Mouse (Mus musculus) midbrain, embryonic 16.5 days (tissue): Measurements from ENCODE around the gene Thada. TPM values are rescaled to one million over a fixed set of nuclear protein-coding genes. Genes with fewer than 3 reads are reported as not detected.

Experiments
- ATAC-seq: fragments of 200-750 bp; cut with Nextera tagmentation; 2 replicates; pipeline ENCODE4 v1.8.0; 2017; ENCODE audit warnings: moderate TSS enrichment
- H3K27ac ChIP-seq: fragments of 300-500 bp; sonication (generic); 2 replicates; pipeline ENCODE4 v1.5.1; 2014; ENCODE audit warnings: mild to moderate bottlenecking, low read length, mixed read lengths
- H3K27me3 ChIP-seq: fragments of 300-500 bp; sonication (generic); 2 replicates; pipeline ENCODE4 v1.6.1; 2014; ENCODE audit warnings: low read depth, low read length, mixed read lengths; ENCODE audit not compliant: control insufficient read depth, insufficient read depth
- H3K36me3 ChIP-seq: fragments of 300-500 bp; sonication (generic); 2 replicates; pipeline ENCODE4 v1.6.1; 2014; ENCODE audit warnings: mild to moderate bottlenecking, low read length, moderate library complexity, mixed read lengths; ENCODE audit not compliant: control insufficient read depth, insufficient read depth
- H3K4me1 ChIP-seq: fragments of 300-500 bp; sonication (generic); 2 replicates; pipeline ENCODE4 v1.6.1; 2014; ENCODE audit warnings: mild to moderate bottlenecking, low read length, mixed read lengths; ENCODE audit not compliant: control insufficient read depth, insufficient read depth
- H3K4me2 ChIP-seq: fragments of 300-500 bp; sonication (generic); 2 replicates; pipeline ENCODE4 v1.6.1; 2014; ENCODE audit warnings: mild to moderate bottlenecking, low read length, mixed read lengths
- H3K4me3 ChIP-seq: fragments of 300-500 bp; sonication (generic); 2 replicates; pipeline ENCODE4 v1.5.1; 2014; ENCODE audit warnings: low read depth, mild to moderate bottlenecking, low read length, moderate library complexity, mixed read lengths
- H3K9ac ChIP-seq: fragments of 300-500 bp; sonication (generic); 2 replicates; pipeline ENCODE4 v1.6.1; 2014; ENCODE audit warnings: low read depth, low read length, mixed read lengths
- H3K9me3 ChIP-seq: fragments of 300-500 bp; sonication (generic); replicated peaks from 2 replicates; pipeline ENCODE4 v1.6.1; 2014; ENCODE audit warnings: mild to moderate bottlenecking, low read length, mixed read lengths; ENCODE audit not compliant: control insufficient read depth, poor library complexity, severe bottlenecking
- WGBS: fragments of 180-500 bp; shearing (Covaris S2); extraction: QIAGEN DNeasy Blood & Tissue Kit; methylation state at CpG from one replicate; pipeline ENCODE4 v1.1.7; 2014; 5-methylcytosine and 5-hydroxymethylcytosine counted together
- polyA plus RNA-seq: library from polyadenylated mRNA; unstranded; fragments of >200 nt; fragmentation: Nextera tagmentation; extraction: Ambion mirVana; gene quantifications from 2 replicates; pipeline ENCODE4 v1.2.1, GENCODE M21; 2015

The Thada gene
- polyA plus RNA-seq, 1 experiment from 2014 or later, result 6.5 TPM

GRCm38 (mm10) chr17:84147183-84148108 lies 318.6 kb downstream of the Thada start:
- Histone ChIP-seq H3K4me2 (no peak overlapping the region), H3K36me3 (no peaks in the 10 kb centered on the region), H3K4me3 (no peak overlapping the region), H3K4me1 (no peaks in the 10 kb centered on the region; the same call in 1 of the 2 replicates), H3K9ac (no peak overlapping the region), H3K27ac (no peak overlapping the region), H3K27me3 (no peaks in the 10 kb centered on the region), H3K9me3 (no peaks in the 10 kb centered on the region)
- ATAC-seq, result no peak
- WGBS, result 49% methylated on average over 11 of the region's 11 CpGs

DNA sequence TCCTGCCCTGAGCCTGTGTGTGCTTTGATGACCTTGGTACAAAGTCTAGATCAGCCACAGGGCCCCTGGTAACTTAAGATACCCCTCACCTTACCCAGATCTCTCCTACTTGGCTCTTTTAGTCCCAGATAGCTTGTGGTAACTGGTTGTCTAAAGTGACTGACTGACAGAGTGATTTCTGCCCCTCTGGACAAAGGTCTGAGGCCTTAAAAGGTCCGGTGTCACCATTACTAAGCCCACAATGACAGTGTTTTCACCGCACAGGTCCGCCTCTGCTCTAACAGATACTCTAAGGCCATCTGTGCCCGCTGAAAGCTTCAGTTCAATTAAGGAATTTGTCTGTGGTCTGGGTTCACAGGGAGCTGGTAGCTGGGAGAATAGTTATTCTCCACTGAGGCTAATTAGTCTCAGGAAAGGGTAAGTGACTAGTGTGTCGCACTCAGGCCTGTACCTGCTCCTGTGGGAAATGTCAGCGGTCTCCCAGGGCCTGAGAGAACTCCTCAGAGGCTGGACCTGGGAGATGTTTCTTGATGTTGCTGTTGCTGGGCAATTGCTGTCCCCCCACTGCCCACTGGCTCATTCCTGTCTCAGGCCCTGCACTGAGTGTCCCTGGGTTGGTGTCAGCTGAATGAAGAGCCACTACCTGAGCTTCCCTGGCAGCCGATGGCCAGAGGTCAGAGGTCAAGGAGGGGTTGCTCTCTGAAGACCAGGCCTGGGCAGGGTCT lies 319.4 kb downstream of the Thada start:
- Histone ChIP-seq H3K9me3 (no peaks in the 10 kb centered on the region), H3K27me3 (no peaks in the 10 kb centered on the region), H3K4me3 (no peak overlapping the region), H3K4me1 (no peaks in the 10 kb centered on the region; the same call in 1 of the 2 replicates), H3K36me3 (no peaks in the 10 kb centered on the region), H3K27ac (no peak overlapping the region), H3K9ac (no peak overlapping the region), H3K4me2 (no peak overlapping the region)
- WGBS, result 50% methylated on average over 7 of the region's 7 CpGs
- no peak for ATAC-seq

DNA sequence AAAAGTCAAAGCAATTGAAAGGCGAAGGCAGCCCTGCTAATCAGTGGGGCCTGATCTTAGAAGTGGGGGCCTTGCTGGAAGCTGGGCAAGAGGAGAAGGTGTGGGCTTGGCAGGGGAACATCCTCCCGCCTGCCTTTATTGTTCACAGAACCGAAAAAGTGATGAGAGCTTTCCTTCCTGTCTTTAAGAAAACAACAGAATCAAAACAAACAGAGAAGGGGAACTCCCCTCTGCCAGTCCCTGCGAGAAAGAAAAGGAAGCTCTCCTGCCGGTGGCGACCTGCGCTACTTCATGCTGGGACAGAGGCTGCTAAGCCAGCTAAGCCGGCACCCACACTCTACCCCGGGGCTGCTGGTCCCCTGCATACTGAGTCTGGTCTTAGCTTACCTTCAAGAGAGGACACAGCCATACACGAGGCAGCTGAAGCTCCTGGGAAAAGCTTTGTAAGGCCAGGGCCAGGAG lies 320.1 kb downstream of the Thada start:
- ATAC-seq, result no peak
- Histone ChIP-seq H3K4me1 (no peaks in the 10 kb centered on the region; the same call in 1 of the 2 replicates), H3K4me3 (no peak overlapping the region), H3K9me3 (no peaks in the 10 kb centered on the region), H3K27me3 (no peaks in the 10 kb centered on the region), H3K27ac (no peak overlapping the region), H3K9ac (no peak overlapping the region), H3K36me3 (no peaks in the 10 kb centered on the region), H3K4me2 (no peak overlapping the region)
- 15% methylated on average over 10 of the region's 10 CpGs for WGBS

DNA sequence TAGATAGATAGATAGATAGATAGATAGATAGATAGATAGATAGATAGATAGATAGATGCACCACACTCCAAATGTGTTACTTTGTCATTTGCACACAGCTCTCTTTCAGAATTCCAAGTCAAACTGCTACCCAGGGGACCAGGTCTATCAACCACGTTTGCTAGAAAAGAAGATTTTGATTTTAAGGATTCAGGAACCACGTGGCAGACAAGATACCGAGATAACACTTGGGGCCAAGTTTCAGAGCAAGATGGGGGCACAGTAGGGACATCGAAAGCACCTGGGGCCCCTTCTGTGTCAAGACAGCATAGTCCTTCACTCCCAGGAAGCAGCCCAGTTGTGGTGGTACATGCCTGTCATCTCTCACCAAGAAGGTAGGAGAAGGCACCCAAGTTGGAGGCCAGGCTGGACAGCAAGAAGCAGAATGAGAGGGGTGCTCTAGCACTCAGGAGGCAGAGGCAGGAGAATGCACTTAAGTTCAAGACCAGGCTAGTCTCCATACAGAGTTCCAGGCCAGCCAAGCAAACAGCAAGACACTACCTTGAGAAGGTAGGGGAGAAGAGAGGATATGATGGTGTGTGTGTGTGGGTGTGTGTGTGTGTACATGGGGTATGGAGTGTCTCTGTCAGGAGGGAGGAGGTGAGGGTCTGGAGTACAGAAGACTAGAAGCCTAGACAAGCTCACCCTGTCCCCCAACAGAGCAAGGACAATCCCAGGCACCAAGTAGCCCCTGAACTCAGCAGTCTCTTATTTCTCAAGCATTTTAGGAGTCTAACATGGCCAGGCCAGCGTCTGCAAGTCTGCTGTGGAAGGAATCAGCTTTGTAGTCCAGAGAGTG lies 321.0 kb downstream of the Thada start:
- WGBS, result 79% methylated on average over 5 of the region's 5 CpGs
- Histone ChIP-seq H3K9ac (no peak overlapping the region), H3K4me2 (no peak overlapping the region), H3K4me1 (no peaks in the 10 kb centered on the region; the same call in 1 of the 2 replicates), H3K27me3 (no peaks in the 10 kb centered on the region), H3K36me3 (no peaks in the 10 kb centered on the region), H3K4me3 (no peak overlapping the region), H3K9me3 (no peaks in the 10 kb centered on the region), H3K27ac (no peak overlapping the region)
- no peak for ATAC-seq

- Histone ChIP-seq H3K27me3 (no peaks in the 10 kb centered on the region), H3K9me3 (no peaks in the 10 kb centered on the region), H3K36me3 (no peaks in the 10 kb centered on the region), H3K27ac (no peak overlapping the region), H3K4me2 (no peak overlapping the region), H3K4me3 (no peak overlapping the region), H3K9ac (no peak overlapping the region), H3K4me1 (no peaks in the 10 kb centered on the region; the same call in 1 of the 2 replicates)
- no peak for ATAC-seq
- 84% methylated on average over 3 of the region's 3 CpGs for WGBS
Measured at GRCm38 (mm10) chr17:84144130-84144529, 321.9 kb downstream of the Thada start.

- no peak for ATAC-seq
- WGBS, result 63% methylated on average over 12 of the region's 12 CpGs
Measured at GRCm38 (mm10) chr17:84143219-84143844, 322.7 kb downstream of the Thada start.

DNA sequence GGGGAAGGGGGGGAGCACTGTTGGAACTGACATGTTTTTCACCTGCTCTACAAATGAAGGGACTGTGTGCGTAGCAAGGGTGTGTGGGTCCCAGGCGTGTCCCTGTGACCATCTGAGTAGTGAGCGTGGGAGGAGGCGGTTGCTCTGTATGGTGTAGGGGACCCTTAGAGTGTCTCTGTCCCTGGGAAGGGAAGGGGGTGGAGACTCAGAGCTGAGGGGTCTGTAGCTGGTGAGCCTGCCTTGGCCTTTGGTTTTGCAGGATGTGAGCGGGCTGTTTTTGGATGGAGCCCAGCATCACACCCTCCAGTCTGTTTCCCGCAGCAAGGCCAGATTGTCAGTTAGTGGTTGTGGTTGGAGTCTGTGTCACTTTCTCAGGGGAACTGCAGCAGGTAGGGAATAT lies 324.3 kb downstream of the Thada start:
- H3K9me3 ChIP-seq, result no peaks in the 10 kb centered on the region
- no peaks in the 10 kb centered on the region for H3K36me3 ChIP-seq
- no peak overlapping the region for H3K4me2 ChIP-seq
- no peak overlapping the region for H3K4me3 ChIP-seq
- H3K27me3 ChIP-seq, result no peaks in the 10 kb centered on the region
- no peak overlapping the region for H3K9ac ChIP-seq
- H3K4me1 ChIP-seq, result no peaks in the 10 kb centered on the region; the same call in 1 of the 2 replicates
- WGBS, result 90% methylated on average over 6 of the region's 6 CpGs
- no peak for ATAC-seq
- no peak overlapping the region for H3K27ac ChIP-seq

More at GRCm38 (mm10) chr17:84143219-84143844, 322.7 kb downstream of the Thada start:
- no peak overlapping the region for H3K4me3 ChIP-seq
- H3K4me2 ChIP-seq, result no peak overlapping the region
- H3K36me3 ChIP-seq, result no peaks in the 10 kb centered on the region
- no peaks in the 10 kb centered on the region for H3K27me3 ChIP-seq
- H3K4me1 ChIP-seq, result no peaks in the 10 kb centered on the region; the same call in 1 of the 2 replicates
- no peak overlapping the region for H3K9ac ChIP-seq
- no peak overlapping the region for H3K27ac ChIP-seq
- no peaks in the 10 kb centered on the region for H3K9me3 ChIP-seq

- WGBS, result 77% methylated on average over 10 of the region's 10 CpGs
- Histone ChIP-seq H3K27ac (no peak overlapping the region), H3K36me3 (no peaks in the 10 kb centered on the region), H3K4me2 (no peak overlapping the region), H3K4me1 (no peaks in the 10 kb centered on the region), H3K4me3 (no peak overlapping the region), H3K9ac (no peak overlapping the region), H3K27me3 (no peaks in the 10 kb centered on the region), H3K9me3 (no peaks in the 10 kb centered on the region)
- no peak for ATAC-seq
Measured at GRCm38 (mm10) chr17:84140822-84141507, 325.0 kb downstream of the Thada start.
